ENCODE assay signal across 8 mouse cellular contexts in the genomic region with DNA sequence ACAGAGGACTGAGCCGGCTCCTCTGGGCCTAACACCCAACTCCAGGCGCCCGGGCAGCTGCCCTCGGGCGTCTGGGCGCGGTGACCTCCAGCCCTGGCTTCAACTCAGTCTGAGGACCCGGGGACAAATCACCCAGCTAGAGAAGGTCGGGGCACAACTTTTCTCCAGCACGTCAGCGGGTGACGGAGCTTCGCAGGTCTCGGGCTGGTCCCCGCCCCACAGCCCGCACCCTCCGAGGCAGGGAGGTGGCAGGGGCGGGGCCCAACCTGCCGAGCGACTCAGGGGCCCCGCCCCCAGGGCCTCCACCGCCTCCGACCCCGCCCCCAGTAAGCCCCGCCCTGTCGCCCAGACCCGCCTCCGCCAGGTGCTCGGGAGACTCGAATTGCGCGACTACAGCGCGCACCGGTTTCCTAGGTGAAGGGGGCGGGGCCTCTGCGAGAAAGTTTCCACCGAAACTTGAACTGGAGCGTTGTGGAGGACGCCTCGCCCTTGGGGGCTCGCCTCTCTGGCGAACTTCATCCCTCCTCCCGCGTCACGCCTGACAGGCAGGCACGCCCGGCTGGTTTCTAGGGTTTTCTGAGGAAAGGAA. TPM values are rescaled to one million over a fixed set of nuclear protein-coding genes. Genes with fewer than 3 reads are reported as not detected.
A peak's percentile ranks its signal among the peaks of the same experiment; 100 is the strongest.
DNase-seq lines count a peak whose midpoint lies in the region; ATAC-seq lines count a peak whose summit lies in the region.

A gene (minus strand): TSS at position 278 of the 589 bp plus-strand sequence.
A gene (minus strand): TSS at position 280 of the 589 bp plus-strand sequence.

- peak within 1 kb of the TSS; percentile 46 for H3K9ac ChIP-seq in lung, embryonic 15.5 days

- peak; percentile 14 for DNase-seq in MEL-GATA-1-ER (ENCODE audit: extremely low read depth, low read depth)
- DNase-seq in cerebellum, adult 8-10 months, result peak; percentile 23
- peak; percentile 90 for DNase-seq in forelimb bud, embryonic 11.5 days (ENCODE audit: low read depth, low spot score)
- DNase-seq in layer of hippocampus, adult 8-10 months (ENCODE audit: low spot score in 2 of 2), result peak; percentile 30 to 37
- DNase-seq in ovary, postnatal 10 days (ENCODE audit: low spot score), result peak; percentile 49
- DNase-seq in thymus, postnatal 0 days (ENCODE audit: low spot score), result peak; percentile 84

- ATAC-seq in hematopoietic stem cell, adult 5-6 weeks (replicated peaks in 1 of 2; ENCODE audit: insufficient read depth in 1 of 2, low FRiP score in 2 of 2, low TSS enrichment in 1 of 2, low read depth in 1 of 2, poor library complexity in 2 of 2, severe bottlenecking in 2 of 2), result peak; percentile 46 to 65; a peak in 3 of 4 replicates
- ATAC-seq in lung, embryonic 15.5 days (ENCODE audit: borderline replicate concordance, extremely low read depth, low FRiP score, low TSS enrichment), result peak; percentile 94

- WGBS in lung, embryonic 15.5 days, result under 1% methylated on average over 47 of the region's 48 CpGs

- peak within 1 kb of the TSS; percentile 94 for H3K4me2 ChIP-seq in lung, embryonic 15.5 days

- no peaks in the 10 kb centered on the region for H3K9me3 ChIP-seq in lung, embryonic 15.5 days

- H3K27me3 ChIP-seq in lung, embryonic 15.5 days, result no peaks in the 10 kb centered on the region; the same call in 1 of the 2 replicates

- H3K4me3 ChIP-seq in lung, embryonic 15.5 days, result peak within 1 kb of the TSS; percentile 50

- peak within 1 kb of the TSS; percentile 41 for H3K27ac ChIP-seq in lung, embryonic 15.5 days

- no peaks in the 10 kb centered on the region for H3K36me3 ChIP-seq in lung, embryonic 15.5 days

- peaks cover 16% of the 10 kb centered on the region for H3K4me1 ChIP-seq in lung, embryonic 15.5 days

RNA-seq across cellular contexts. Expression of the first gene that starts in this region (rescaled TPM):
- 0.10 TPM in 1 of 2 replicates, not detected in the other for total RNA-seq in hematopoietic stem cell, adult 5-6 weeks (2017)
- total RNA-seq in layer of hippocampus, adult 8-10 months (2022), result under 1 TPM in 3 of 4 experiments, not detected in 1; 0.41 to 0.61 (median 0.50) TPM
- polyA plus RNA-seq in lung, embryonic 15.5 days (2015; fragmentation: Nextera tagmentation; extraction: Ambion mirVana), result 1.6 and 2.0 TPM in 2 replicates
- 1.6 and 1.7 TPM in 2 replicates for polyA plus RNA-seq in thymus, postnatal 0 days (2015; fragmentation: Nextera tagmentation; extraction: Ambion mirVana)

RNA-seq across cellular contexts. Expression of the second gene that starts in this region (rescaled TPM):
- total RNA-seq in hematopoietic stem cell, adult 5-6 weeks (2017), result not detected in 2 replicates
- 1 to 10 TPM in 2 of 4 experiments, not detected in 2; 1.8 to 2.0 TPM for total RNA-seq in layer of hippocampus, adult 8-10 months (2022)
- polyA plus RNA-seq in lung, embryonic 15.5 days (2015; fragmentation: Nextera tagmentation; extraction: Ambion mirVana), result 7.0 and 8.8 TPM in 2 replicates
- 3.4 and 5.2 TPM in 2 replicates for polyA plus RNA-seq in thymus, postnatal 0 days (2015; fragmentation: Nextera tagmentation; extraction: Ambion mirVana)

Comparison
In these comparisons a context has a peak if more than half of its experiments do, and no peak if none do; other contexts are left out.
1. Peak in every context shown above with its lines: DNase-seq, ATAC-seq, H3K4me3 ChIP-seq and H3K27ac ChIP-seq.
2. Peak in ATAC-seq in hematopoietic stem cell, adult 5-6 weeks; RNA of the genes that start here not detected or under 1 TPM.
3. DNase-seq: peak in every context shown above with its lines; median percentile 90 in forelimb bud, embryonic 11.5 days; 84 in thymus, postnatal 0 days; 49 in ovary, postnatal 10 days; 34 in layer of hippocampus, adult 8-10 months; 23 in cerebellum, adult 8-10 months; 14 in MEL-GATA-1-ER.